Mouse (Mus musculus) heart, postnatal 0 days (tissue): Measurements from ENCODE around the gene Tmem91. TPM values are rescaled to one million over a fixed set of nuclear protein-coding genes. Genes with fewer than 3 reads are reported as not detected.

Source experiments
- ATAC-seq: fragments of 200-750 bp; cut with Nextera tagmentation; 2 replicates; pipeline ENCODE4 v1.8.0; 2017; ENCODE audit warnings: low read depth, moderate number of reproducible peaks, moderate library complexity; ENCODE audit not compliant: insufficient read depth
- DNase-seq: peaks from one replicate; pipeline ENCODE4 v3.0.0-alpha.2; 2016; ENCODE audit warnings: low spot score
- H3K27ac ChIP-seq: fragments of 300-500 bp; sonication (generic); 2 replicates; pipeline ENCODE4 v1.5.1; 2014; ENCODE audit warnings: low read depth, mild to moderate bottlenecking
- H3K27me3 ChIP-seq: fragments of 300-500 bp; sonication (generic); 2 replicates; pipeline ENCODE4 v1.6.1; 2014; ENCODE audit warnings: low read length, mixed read lengths; ENCODE audit not compliant: control insufficient read depth, insufficient read depth
- H3K36me3 ChIP-seq: fragments of 300-500 bp; sonication (generic); replicated peaks from 2 replicates; pipeline ENCODE4 v1.6.1; 2014; ENCODE audit warnings: low read length, mixed read lengths; ENCODE audit not compliant: control insufficient read depth, insufficient read depth
- H3K4me1 ChIP-seq: fragments of 300-500 bp; sonication (generic); 2 replicates; pipeline ENCODE4 v1.6.1; 2014; ENCODE audit warnings: antibody characterized with exemption; ENCODE audit not compliant: control insufficient read depth, insufficient read depth
- H3K4me2 ChIP-seq: fragments of 300-500 bp; sonication (generic); 2 replicates; pipeline ENCODE4 v1.6.1; 2014; ENCODE audit warnings: low read depth, mild to moderate bottlenecking, low read length, moderate library complexity
- H3K4me3 ChIP-seq: fragments of 300-500 bp; sonication (generic); 2 replicates; pipeline ENCODE4 v1.5.1; 2014; ENCODE audit warnings: low read depth, low read length
- H3K9ac ChIP-seq: fragments of 300-500 bp; sonication (generic); replicated peaks from 2 replicates; pipeline ENCODE4 v1.6.1; 2014; ENCODE audit warnings: low read depth, low read length, mixed read lengths
- H3K9me3 ChIP-seq: fragments of 300-500 bp; sonication (generic); replicated peaks from 2 replicates; pipeline ENCODE4 v1.6.1; 2016; ENCODE audit warnings: low read length; ENCODE audit not compliant: control insufficient read depth
- CTCF ChIP-seq: IDR thresholded peaks from 2 replicates; pipeline ENCODE4 v1.5.1; 2016; ENCODE audit warnings: antibody characterized with exemption, control low read depth, low read depth
- EP300 ChIP-seq: IDR thresholded peaks from 2 replicates; pipeline ENCODE4 v1.6.1; 2016; ENCODE audit warnings: antibody characterized with exemption, low read depth
- WGBS: fragments of 180-500 bp; shearing (Covaris S2); extraction: QIAGEN DNeasy Blood & Tissue Kit; methylation state at CpG from one replicate; pipeline ENCODE4 v1.1.7; 2014; 5-methylcytosine and 5-hydroxymethylcytosine counted together
- polyA plus RNA-seq: library from polyadenylated mRNA; unstranded; fragments of >200 nt; fragmentation: Nextera tagmentation; extraction: Ambion mirVana; gene quantifications from 2 replicates; pipeline ENCODE4 v1.2.1, GENCODE M21; 2015
- total RNA-seq: library from RNA; depleted of rRNA; stranded (reverse); fragments of >200 nt; gene quantifications from 2 replicates; pipeline ENCODE4 v1.2.3, GENCODE M21; 2014; ENCODE audit warnings: low replicate concordance

Tmem91 gene
- total and polyA plus RNA-seq, 2 experiments from 2014 or later = 0.77 TPM; not detected in 1

DNA sequence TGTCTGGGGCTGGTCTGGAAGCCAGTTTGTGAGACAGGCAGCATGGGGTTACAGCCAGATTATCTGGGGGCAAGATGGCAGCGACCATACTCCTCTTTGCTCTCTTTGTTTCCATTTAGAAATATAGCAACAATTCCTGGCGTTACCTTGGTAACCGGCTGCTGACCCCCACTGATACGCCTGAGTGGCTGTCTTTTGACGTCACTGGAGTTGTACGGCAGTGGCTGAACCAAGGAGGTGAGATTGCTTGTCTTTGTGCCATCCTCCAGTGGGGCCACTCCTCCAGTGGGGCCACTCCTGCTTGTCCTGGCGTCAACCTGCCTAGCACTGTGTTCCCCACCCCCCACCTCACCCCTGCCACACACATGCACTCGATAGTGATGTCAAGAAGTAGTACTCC, 19.1 kb upstream of the Tmem91 start:
- no peak overlapping the region for H3K27ac ChIP-seq
- no peak for TF ChIP-seq EP300
- TF ChIP-seq CTCF = no peak
- H3K4me3 ChIP-seq = no peak overlapping the region
- no peak for DNase-seq
- H3K9ac ChIP-seq = no peak overlapping the region
- H3K4me2 ChIP-seq = no peak overlapping the region
- H3K4me1 ChIP-seq = no peaks in the 10 kb centered on the region; the same call in 1 of the 2 replicates
- ATAC-seq = no peak
- no peaks in the 10 kb centered on the region for H3K27me3 ChIP-seq
- H3K9me3 ChIP-seq = no peaks in the 10 kb centered on the region
- WGBS = 67% methylated on average over 8 of the region's 8 CpGs
- H3K36me3 ChIP-seq = peaks cover 35% of the 10 kb centered on the region

DNA sequence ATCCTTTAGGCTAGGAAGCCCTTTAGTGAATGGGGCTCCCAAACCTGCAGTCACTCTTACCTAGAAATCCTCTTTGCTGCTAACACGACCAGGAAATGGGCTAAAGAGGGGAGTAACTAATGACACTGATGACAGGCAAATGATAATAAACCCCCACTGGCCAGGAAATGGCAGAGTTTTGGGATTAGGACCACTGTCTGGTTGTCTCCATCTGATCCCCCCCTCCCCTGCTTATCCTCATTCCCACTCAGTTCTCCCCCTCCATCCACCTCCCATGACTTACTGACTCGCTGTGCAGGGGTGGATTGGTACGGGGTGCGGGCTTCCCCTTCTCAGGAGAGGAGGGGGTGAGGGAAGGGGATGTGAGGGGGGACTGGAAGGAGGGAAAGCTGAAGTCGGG, 15.1 kb upstream of the Tmem91 start:
- H3K27ac ChIP-seq = peak overlapping the region; percentile 87; the same call in 1 of the 2 replicates
- DNase-seq = no peak
- no peaks in the 10 kb centered on the region for H3K9me3 ChIP-seq
- H3K4me2 ChIP-seq = peak overlapping the region; percentile 79
- H3K9ac ChIP-seq = no peak overlapping the region
- no peak for ATAC-seq
- peaks cover 8% of the 10 kb centered on the region; the same call in 1 of the 2 replicates for H3K36me3 ChIP-seq
- H3K27me3 ChIP-seq = no peaks in the 10 kb centered on the region
- H3K4me1 ChIP-seq = peaks cover 4% of the 10 kb centered on the region; the same call in 1 of the 2 replicates
- 34% methylated on average over 5 of the region's 5 CpGs for WGBS
- TF ChIP-seq EP300 (no peak), CTCF (no peak)
- H3K4me3 ChIP-seq = peak overlapping the region; percentile 84

DNA sequence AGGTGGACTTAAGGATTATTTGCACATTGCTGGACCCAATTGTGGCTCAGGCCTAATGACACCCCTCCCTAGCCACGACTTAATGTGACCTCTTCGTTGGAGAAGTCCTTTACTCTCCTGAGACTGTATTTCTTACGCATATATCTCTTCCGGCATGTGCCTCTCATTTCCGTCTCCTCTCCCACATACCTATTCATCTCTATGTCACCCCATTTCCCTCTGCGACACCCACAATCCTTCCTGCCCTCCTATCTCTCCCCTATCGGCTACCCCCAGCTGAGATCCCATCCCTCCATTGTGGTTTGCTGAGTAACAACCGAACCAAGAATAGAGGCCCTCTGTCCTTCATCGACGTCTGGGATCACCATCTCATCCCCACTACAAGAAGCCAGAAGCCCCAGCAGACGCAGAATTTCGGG, 14.6 kb upstream of the Tmem91 start:
- Histone ChIP-seq H3K27me3 (no peaks in the 10 kb centered on the region), H3K4me1 (peaks cover 4% of the 10 kb centered on the region; the same call in 1 of the 2 replicates), H3K27ac (peak overlapping the region; percentile 87), H3K9ac (0 out of 2 replicates have a peak overlapping the region, but pooled peaks have one; percentile 71), H3K4me2 (peak overlapping the region; percentile 79), H3K9me3 (no peaks in the 10 kb centered on the region), H3K36me3 (peaks cover 8% of the 10 kb centered on the region; the same call in 1 of the 2 replicates), H3K4me3 (peak overlapping the region; percentile 84)
- DNase-seq = peak; percentile 37
- TF ChIP-seq EP300 (peak; percentile 3; the same call in 1 of the 2 replicates), CTCF (no peak)
- ATAC-seq = peak; percentile 2; the same call in 1 of the 2 replicates
- 8% methylated on average over 12 of the region's 12 CpGs for WGBS

DNA sequence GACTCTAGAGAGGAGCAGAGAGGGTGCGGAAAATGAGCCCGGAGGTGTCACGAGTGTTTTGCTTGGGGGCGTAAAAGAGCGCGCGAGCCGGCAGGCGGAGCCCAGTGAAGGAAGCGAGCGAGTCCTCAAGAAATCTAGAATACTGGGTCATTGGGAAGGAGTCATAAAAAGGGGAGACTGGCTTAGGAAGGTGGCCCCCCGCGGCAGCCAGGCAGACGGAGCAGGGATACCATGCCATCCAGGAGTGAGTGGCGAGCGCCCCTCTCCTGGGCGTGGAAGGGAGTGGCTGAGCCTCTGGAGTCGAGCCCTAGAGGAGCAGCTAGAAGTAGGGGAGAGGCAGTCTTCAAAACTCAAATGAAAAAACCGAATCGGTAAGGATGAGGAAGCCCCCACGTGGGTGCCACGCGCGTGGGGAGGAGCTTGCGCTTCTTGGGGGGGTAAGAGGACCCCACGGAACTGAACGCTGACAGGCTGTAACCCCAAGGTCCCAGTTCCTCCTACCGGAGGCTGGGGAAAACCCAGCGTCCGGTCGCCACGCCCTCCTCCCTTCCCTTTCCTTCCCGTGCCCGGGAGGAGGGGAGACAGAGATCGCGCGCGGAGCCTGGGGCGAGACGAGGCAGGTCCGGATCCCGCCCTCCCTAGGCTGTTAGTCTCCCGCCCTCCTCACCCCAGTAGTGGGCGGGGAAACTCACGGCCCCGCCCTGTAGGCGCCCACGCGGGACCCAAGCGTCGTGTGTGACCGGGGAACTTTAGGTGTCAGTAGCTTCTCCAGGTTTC, 14.0 kb upstream of the Tmem91 start:
- peaks cover 4% of the 10 kb centered on the region; the same call in 1 of the 2 replicates for H3K4me1 ChIP-seq
- TF ChIP-seq CTCF (no peak), EP300 (peak; percentile 32; the same call in 1 of the 2 replicates)
- peak overlapping the region; percentile 71 for H3K9ac ChIP-seq
- H3K4me3 ChIP-seq = peak overlapping the region; percentile 84
- peak overlapping the region; percentile 79 for H3K4me2 ChIP-seq
- H3K27ac ChIP-seq = peak overlapping the region; percentile 87
- ATAC-seq (peak; percentile 74), DNase-seq (peak; percentile 73)
- H3K9me3 ChIP-seq = no peaks in the 10 kb centered on the region
- 1% methylated on average over 37 of the region's 52 CpGs for WGBS
- H3K36me3 ChIP-seq = 0 out of 2 replicates have a peak, but pooled peaks cover 4% of the 10 kb centered on the region
- no peaks in the 10 kb centered on the region for H3K27me3 ChIP-seq

DNA sequence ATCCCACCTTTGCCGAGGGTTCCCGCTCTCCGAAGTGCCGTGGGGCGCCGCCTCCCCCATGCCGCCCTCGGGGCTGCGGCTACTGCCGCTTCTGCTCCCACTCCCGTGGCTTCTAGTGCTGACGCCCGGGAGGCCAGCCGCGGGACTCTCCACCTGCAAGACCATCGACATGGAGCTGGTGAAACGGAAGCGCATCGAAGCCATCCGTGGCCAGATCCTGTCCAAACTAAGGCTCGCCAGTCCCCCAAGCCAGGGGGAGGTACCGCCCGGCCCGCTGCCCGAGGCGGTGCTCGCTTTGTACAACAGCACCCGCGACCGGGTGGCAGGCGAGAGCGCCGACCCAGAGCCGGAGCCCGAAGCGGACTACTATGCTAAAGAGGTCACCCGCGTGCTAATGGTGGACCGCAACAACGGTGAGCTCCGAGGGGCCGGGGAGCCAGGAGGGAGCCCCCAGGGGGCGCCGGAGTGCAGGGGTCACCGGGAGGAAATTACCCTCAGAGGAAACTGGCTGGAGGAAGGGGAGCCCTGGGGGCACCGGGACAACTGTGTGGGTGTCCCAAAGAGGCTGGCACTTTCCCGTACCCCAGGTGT, 12.9 kb upstream of the Tmem91 start:
- peak overlapping the region; percentile 71 for H3K9ac ChIP-seq
- ATAC-seq (no peak), DNase-seq (peak; percentile 41)
- TF ChIP-seq CTCF = peak; percentile 15
- TF ChIP-seq EP300 = no peak
- no peaks in the 10 kb centered on the region for H3K27me3 ChIP-seq
- H3K36me3 ChIP-seq = no peaks in the 10 kb centered on the region
- no peaks in the 10 kb centered on the region for H3K9me3 ChIP-seq
- under 1% methylated on average over 47 of the region's 47 CpGs for WGBS
- peaks cover 4% of the 10 kb centered on the region; the same call in 1 of the 2 replicates for H3K4me1 ChIP-seq
- peak overlapping the region; percentile 84 for H3K4me3 ChIP-seq
- H3K27ac ChIP-seq = peak overlapping the region; percentile 87
- H3K4me2 ChIP-seq = peak overlapping the region; percentile 79
